Mouse (Mus musculus) small intestine, adult 2 months (tissue): Measurements from ENCODE around the gene AC170998.1. TPM values are rescaled to one million over a fixed set of nuclear protein-coding genes. Genes with fewer than 3 reads are reported as not detected.

Experiments
- H3K27ac ChIP-seq: fragments of 200-500 bp; 2 replicates; pipeline ENCODE4 v1.5.1; 2012; ENCODE audit warnings: low read depth, low read length, control low read depth, inconsistent platforms; ENCODE audit not compliant: insufficient read depth
- H3K27me3 ChIP-seq: fragments of 200-500 bp; 2 replicates; pipeline ENCODE4 v1.6.1; 2012; ENCODE audit warnings: mild to moderate bottlenecking, moderate library complexity, low read length, inconsistent platforms; ENCODE audit not compliant: control insufficient read depth, insufficient read depth
- H3K36me3 ChIP-seq: fragments of 200-500 bp; 2 replicates; pipeline ENCODE4 v1.6.1; 2012; ENCODE audit warnings: mild to moderate bottlenecking, low read length, control low read depth, inconsistent platforms; ENCODE audit not compliant: control insufficient read depth, insufficient read depth
- H3K4me1 ChIP-seq: fragments of 200-500 bp; 2 replicates; pipeline ENCODE4 v1.6.1; 2012; ENCODE audit warnings: low read length, inconsistent platforms, mixed read lengths; ENCODE audit not compliant: control insufficient read depth, insufficient read depth, insufficient read length
- H3K4me3 ChIP-seq: fragments of 200-500 bp; 2 replicates; pipeline ENCODE4 v1.5.1; 2012; ENCODE audit warnings: low read depth, mild to moderate bottlenecking, control low read depth, inconsistent platforms, low read length, moderate library complexity
- CTCF ChIP-seq: fragments of 200-500 bp; IDR thresholded peaks from 2 replicates; pipeline ENCODE4 v1.5.1; 2012; ENCODE audit warnings: low read depth, mild to moderate bottlenecking, control low read depth, inconsistent platforms, low read length, moderate library complexity, mixed read lengths; ENCODE audit not compliant: insufficient replicate concordance, insufficient read length; ENCODE audit errors: extremely low read depth
- POLR2A ChIP-seq: fragments of 200-500 bp; IDR thresholded peaks from 2 replicates; pipeline ENCODE4 v1.6.1; 2012; ENCODE audit warnings: low read depth, mild to moderate bottlenecking, control low read depth, inconsistent platforms, low read length, moderate library complexity
- WGBS: fragments of 180-500 bp; shearing (Covaris S2); methylation state at CpG from one replicate; pipeline ENCODE4 v1.1.7; 2018; 5-methylcytosine and 5-hydroxymethylcytosine counted together
- polyA plus RNA-seq: library from polyadenylated mRNA; depleted of rRNA; stranded (reverse); fragments of >200 nt; gene quantifications from 2 replicates; pipeline ENCODE4 v1.2.3, GENCODE M21; 2012

AC170998.1 gene
- polyA plus RNA-seq, 1 experiment: 0.55 TPM

DNA sequence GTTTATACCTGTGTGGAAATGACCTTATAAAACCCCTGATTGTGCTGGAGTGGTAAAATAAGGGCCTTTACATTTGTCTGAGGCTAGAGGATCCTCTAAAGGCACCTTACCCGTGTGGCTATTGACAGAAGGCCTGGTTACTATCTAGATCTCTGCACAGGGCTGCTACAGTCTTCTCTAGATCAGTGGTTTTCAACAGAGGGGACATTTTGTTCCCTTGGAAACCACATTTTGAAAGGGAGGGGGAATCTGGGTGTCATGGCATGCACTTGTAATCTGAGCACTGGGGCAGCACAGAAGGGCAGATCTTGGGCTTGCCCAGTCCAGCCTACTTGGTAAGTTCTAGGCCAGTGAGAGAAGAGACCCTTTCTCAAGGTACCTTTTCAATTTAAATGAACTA, 19.2 kb upstream of the AC170998.1 start:
- H3K36me3 ChIP-seq: peaks cover 5% of the 10 kb centered on the region
- TF ChIP-seq POLR2A (no peak), CTCF (no peak)
- H3K4me1 ChIP-seq: peaks cover 16% of the 10 kb centered on the region
- no peak overlapping the region for H3K4me3 ChIP-seq
- no peaks in the 10 kb centered on the region for H3K27me3 ChIP-seq
- WGBS: 13% methylated on average over 1 of the region's 1 CpGs
- H3K27ac ChIP-seq: no peak overlapping the region

DNA sequence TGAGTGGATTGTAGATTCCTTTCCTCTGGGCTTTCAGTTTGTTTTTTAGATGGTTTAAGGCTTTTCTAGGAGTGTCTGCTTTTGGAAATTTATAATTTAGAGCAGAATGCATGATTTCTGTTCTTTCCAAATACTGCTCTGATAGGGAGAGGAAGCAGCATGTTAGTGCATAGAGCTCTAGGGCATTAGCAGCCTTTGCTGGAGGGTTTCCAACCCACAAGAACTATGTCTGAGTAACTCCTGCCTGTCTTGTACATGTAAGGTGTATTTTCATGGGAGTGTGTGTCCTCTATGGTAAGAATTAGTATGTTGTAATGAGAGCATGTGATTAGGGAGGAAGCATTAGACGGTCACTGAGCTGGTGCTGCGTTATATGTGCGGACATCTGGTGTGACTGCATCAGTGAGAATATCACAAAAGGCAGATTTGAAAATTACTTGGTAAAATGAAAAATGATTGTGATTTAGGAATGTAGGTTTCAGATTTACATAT, 18.7 kb upstream of the AC170998.1 start:
- peaks cover 15% of the 10 kb centered on the region for H3K4me1 ChIP-seq
- no peak overlapping the region for H3K27ac ChIP-seq
- 76% methylated on average over 3 of the region's 3 CpGs for WGBS
- peaks cover 5% of the 10 kb centered on the region for H3K36me3 ChIP-seq
- no peak overlapping the region for H3K4me3 ChIP-seq
- no peaks in the 10 kb centered on the region for H3K27me3 ChIP-seq
- TF ChIP-seq POLR2A (no peak), CTCF (no peak)

DNA sequence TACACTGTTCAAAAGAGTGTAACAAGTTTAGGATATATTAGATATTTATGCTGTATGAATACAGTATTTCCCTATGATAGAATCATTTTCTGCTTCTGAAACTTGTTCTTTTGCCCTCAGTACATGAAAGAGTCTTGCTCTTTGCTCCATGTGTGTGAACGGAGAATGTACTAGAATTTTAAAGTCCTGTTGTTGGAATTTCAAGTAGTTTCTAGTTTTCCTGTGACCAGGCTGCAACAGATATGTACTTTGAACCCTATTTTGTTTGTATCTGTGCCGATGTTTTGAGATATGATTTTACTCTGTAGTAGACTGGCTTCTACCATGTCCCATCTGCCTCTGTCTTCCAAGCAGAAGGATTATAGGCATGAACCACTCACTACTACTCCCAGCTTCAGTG, 18.1 kb upstream of the AC170998.1 start:
- 27% methylated on average over 2 of the region's 2 CpGs for WGBS
- Histone ChIP-seq H3K27ac (no peak overlapping the region), H3K36me3 (peaks cover 5% of the 10 kb centered on the region), H3K27me3 (no peaks in the 10 kb centered on the region), H3K4me1 (peaks cover 15% of the 10 kb centered on the region), H3K4me3 (no peak overlapping the region)
- TF ChIP-seq CTCF (no peak), POLR2A (no peak)

DNA sequence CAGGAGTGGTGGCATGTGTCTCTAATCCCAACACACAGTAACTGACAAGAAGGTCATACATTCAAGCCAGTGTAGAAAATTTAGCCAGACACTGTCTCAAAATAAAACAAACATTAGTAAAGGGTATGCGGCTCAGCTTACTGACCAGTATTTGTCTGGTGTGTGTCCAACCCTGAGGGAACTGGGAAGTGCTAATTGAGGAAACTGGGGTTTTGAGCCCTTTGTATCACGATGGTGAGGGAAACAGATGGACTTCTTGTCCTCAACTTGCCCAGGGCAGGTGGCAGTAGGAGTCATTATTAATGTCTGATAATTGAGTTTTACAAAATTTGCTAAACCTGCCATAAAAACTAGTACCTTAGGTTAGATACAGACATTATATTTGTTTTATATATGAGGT, 16.9 kb upstream of the AC170998.1 start:
- peaks cover 10% of the 10 kb centered on the region for H3K36me3 ChIP-seq
- peaks cover 15% of the 10 kb centered on the region for H3K4me1 ChIP-seq
- no peaks in the 10 kb centered on the region for H3K27me3 ChIP-seq
- WGBS: 22% methylated on average over 2 of the region's 2 CpGs
- H3K27ac ChIP-seq: no peak overlapping the region
- H3K4me3 ChIP-seq: no peak overlapping the region
- TF ChIP-seq CTCF (no peak), POLR2A (no peak)

DNA sequence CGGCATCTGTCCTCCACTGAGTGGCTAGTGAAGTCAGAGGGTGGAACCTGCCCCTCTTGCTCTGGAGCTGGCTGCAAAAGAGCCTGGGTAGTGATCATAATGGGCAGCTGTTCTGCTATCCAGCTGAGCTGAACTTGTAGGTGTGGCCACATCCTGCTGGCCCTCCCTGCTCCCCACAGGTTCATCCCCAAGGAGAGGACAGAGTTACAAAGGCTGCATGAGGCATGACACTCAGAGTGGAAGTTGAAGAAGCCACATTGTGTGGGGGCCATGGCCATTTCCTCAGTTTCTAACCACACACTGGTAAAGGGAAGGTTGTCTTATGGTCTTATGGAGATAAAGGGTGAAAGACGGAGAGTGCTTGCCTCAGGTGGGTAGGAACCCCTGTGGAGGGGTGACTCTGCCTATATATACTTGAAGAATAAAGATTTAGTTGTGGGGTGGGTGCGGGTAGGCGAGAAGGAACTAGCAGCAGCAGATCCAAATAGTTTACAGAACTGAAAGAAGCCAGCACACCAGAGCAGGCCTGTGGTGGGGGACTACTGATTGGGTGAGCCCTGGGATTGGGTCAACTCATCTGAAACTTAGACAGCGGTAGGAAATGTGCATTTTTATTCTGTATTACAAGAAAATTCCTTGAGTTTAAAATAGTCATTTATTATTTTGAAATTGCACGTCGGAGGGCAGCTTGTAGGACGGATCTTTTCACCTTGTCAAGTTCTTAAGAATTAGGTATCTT, 16.2 kb upstream of the AC170998.1 start:
- Histone ChIP-seq H3K27me3 (no peaks in the 10 kb centered on the region), H3K4me3 (no peak overlapping the region), H3K36me3 (peaks cover 15% of the 10 kb centered on the region), H3K4me1 (peaks cover 15% of the 10 kb centered on the region), H3K27ac (peak overlapping the region; percentile 55; the same call in 1 of the 2 replicates)
- WGBS: 76% methylated on average over 8 of the region's 8 CpGs
- TF ChIP-seq POLR2A: no peak
- TF ChIP-seq CTCF: no peak

DNA sequence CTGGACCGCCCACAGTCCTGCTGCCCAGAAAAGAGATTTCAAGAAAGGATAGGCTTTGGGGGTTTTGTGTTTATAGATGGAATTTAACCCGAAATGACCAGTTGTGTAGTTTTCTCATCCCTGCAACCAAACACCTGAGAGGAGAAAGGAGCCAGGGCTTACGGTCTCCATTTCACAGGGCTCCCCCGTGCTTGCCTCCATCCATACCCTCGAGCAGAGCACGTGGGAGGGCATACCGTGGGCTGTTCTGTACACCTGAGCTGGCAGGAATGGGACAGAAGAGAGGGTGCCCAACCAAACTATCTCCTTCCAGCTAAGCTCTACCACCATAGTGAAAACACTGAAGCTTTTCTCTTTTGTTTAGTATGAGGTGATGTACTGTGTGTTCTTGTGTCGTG, 15.6 kb upstream of the AC170998.1 start:
- H3K4me3 ChIP-seq: no peak overlapping the region
- H3K27me3 ChIP-seq: no peaks in the 10 kb centered on the region
- H3K27ac ChIP-seq: no peak overlapping the region
- WGBS: 87% methylated on average over 8 of the region's 8 CpGs
- no peak for TF ChIP-seq CTCF
- no peak for TF ChIP-seq POLR2A
- peaks cover 15% of the 10 kb centered on the region for H3K4me1 ChIP-seq
- peaks cover 20% of the 10 kb centered on the region for H3K36me3 ChIP-seq

DNA sequence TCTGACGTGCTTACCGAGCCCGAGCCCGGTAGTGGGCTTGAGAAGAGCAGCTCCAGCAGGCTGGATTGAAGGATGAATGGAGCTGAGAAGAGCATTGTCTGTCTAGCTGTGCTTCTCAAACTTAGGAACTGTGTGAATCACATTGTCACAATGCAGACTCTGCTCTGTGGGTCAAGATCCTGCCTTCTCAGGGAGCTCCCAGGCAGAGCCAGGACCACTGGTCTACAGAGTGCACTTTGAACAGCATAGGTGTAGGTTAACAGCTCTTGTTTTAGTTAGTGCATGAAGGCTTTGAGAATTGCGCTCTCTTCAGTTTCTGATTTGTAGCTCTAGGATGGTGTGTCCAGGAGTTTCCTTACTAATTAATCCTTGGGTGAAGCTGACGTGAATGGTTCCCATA, 14.6 kb upstream of the AC170998.1 start:
- TF ChIP-seq POLR2A (no peak), CTCF (no peak)
- Histone ChIP-seq H3K36me3 (peaks cover 24% of the 10 kb centered on the region), H3K4me3 (no peak overlapping the region), H3K27ac (no peak overlapping the region), H3K27me3 (no peaks in the 10 kb centered on the region), H3K4me1 (peaks cover 18% of the 10 kb centered on the region)
- WGBS: 86% methylated on average over 6 of the region's 6 CpGs
